Mouse (Mus musculus) forebrain, postnatal 0 days (tissue): ENCODE measurements around the gene Thap11. TPM values are rescaled to one million over a fixed set of nuclear protein-coding genes. Genes with fewer than 3 reads are reported as not detected.

Source experiments
- ATAC-seq: fragments of 200-750 bp; cut with Nextera tagmentation; 2 replicates; pipeline ENCODE4 v1.8.0; 2017; ENCODE audit warnings: mild to moderate bottlenecking, moderate library complexity
- DNase-seq: peaks from one replicate; pipeline ENCODE4 v3.0.0-alpha.2; 2015
- H3K27ac ChIP-seq: fragments of 300-500 bp; sonication (generic); 2 replicates; pipeline ENCODE4 v1.5.1; 2014; ENCODE audit warnings: low read depth, mild to moderate bottlenecking, antibody characterized with exemption, low read length, moderate library complexity, mixed read lengths
- H3K27me3 ChIP-seq: fragments of 300-500 bp; sonication (generic); 2 replicates; pipeline ENCODE4 v1.6.1; 2014; ENCODE audit warnings: mild to moderate bottlenecking, low read length, mixed read lengths; ENCODE audit not compliant: insufficient read depth
- H3K36me3 ChIP-seq: fragments of 300-500 bp; sonication (generic); 2 replicates; pipeline ENCODE4 v1.6.1; 2014; ENCODE audit warnings: mild to moderate bottlenecking, moderate library complexity; ENCODE audit not compliant: insufficient read depth
- H3K4me1 ChIP-seq: fragments of 300-500 bp; sonication (generic); 2 replicates; pipeline ENCODE4 v1.6.1; 2014; ENCODE audit warnings: antibody characterized with exemption; ENCODE audit not compliant: insufficient read depth
- H3K4me2 ChIP-seq: fragments of 300-500 bp; sonication (generic); 2 replicates; pipeline ENCODE4 v1.6.1; 2014; ENCODE audit warnings: low read depth, mild to moderate bottlenecking, moderate library complexity
- H3K4me3 ChIP-seq: fragments of 300-500 bp; sonication (generic); 2 replicates; pipeline ENCODE4 v1.5.1; 2014; ENCODE audit warnings: low read depth, low read length, mixed read lengths
- H3K9ac ChIP-seq: fragments of 300-500 bp; sonication (generic); 2 replicates; pipeline ENCODE4 v1.6.1; 2014; ENCODE audit warnings: mild to moderate bottlenecking
- H3K9me3 ChIP-seq: fragments of 300-500 bp; sonication (generic); 2 replicates; pipeline ENCODE4 v1.6.1; 2016; ENCODE audit warnings: low read length
- CTCF ChIP-seq: sonication (generic); IDR thresholded peaks from 2 replicates; pipeline ENCODE4 v1.5.1; 2016; ENCODE audit warnings: antibody characterized with exemption, control low read depth, low read depth
- WGBS: fragments of 180-500 bp; shearing (Covaris S2); extraction: QIAGEN DNeasy Blood & Tissue Kit; methylation state at CpG from one replicate; pipeline ENCODE4 v1.1.7; 2014; 5-methylcytosine and 5-hydroxymethylcytosine counted together
- polyA plus RNA-seq: library from polyadenylated mRNA; unstranded; fragments of >200 nt; fragmentation: Nextera tagmentation; extraction: Ambion mirVana; gene quantifications from 2 replicates; pipeline ENCODE4 v1.2.1, GENCODE M21; 2015
- total RNA-seq: library from RNA; depleted of rRNA; stranded (reverse); fragments of >200 nt; gene quantifications from 2 replicates; pipeline ENCODE4 v1.2.3, GENCODE M21; 2014

Gene Thap11
- total and polyA plus RNA-seq, 2 experiments from 2014 or later, result 48.6 to 60.4 TPM

DNA sequence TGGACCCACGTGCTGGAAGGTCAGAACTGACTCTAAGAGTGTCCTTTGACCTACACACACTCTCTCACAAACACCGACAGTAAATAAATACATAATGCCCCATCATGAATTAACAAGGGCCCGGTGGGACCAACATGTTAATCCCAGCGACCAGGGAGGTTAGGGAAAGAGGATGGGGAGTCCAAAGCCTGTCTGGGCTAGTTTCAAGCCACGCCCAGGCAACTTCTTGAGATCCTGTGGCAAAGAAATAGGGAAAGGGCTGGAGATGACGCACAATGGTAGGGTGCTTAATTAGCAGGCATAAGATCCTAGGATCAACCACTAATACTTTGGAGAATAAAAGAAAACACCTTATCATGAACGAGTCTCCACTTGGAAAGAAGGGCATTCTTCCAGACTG, 4.3 kb upstream of the Thap11 start:
- no peak for ATAC-seq
- Histone ChIP-seq H3K4me3 (no peak overlapping the region), H3K36me3 (peaks cover 35% of the 10 kb centered on the region), H3K9ac (no peak overlapping the region), H3K27ac (no peak overlapping the region), H3K9me3 (no peaks in the 10 kb centered on the region), H3K27me3 (no peaks in the 10 kb centered on the region), H3K4me1 (peaks cover 4% of the 10 kb centered on the region; the same call in 1 of the 2 replicates), H3K4me2 (peak overlapping the region; percentile 10; the same call in 1 of the 2 replicates)
- no peak for DNase-seq
- no peak for TF ChIP-seq CTCF
- WGBS, result 76% methylated on average over 7 of the region's 7 CpGs

DNA sequence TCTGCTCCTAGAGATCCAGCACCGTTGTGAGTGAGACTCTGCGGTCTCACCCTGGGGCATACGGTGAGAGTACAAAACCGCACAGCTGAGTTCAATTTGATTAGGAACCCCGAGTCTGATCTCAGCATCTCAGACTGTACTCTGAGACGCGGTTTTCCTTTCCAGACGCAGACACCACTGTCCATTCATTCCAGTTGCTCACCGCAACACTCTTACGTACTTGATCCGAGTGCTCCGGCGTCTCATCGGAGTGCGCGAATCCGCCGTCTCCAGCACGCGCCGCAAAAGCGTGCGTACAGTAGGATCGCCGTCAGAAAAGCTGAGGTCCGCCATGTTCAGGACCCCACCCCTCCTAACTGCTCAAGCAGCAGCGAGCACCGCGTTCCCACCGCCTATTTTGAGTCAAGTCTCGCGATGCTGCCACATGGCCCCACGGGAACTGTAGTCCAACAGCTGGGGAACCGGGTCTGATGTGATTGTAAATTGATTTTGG, 3.2 kb upstream of the Thap11 start:
- peak overlapping the region; percentile 75 for H3K4me3 ChIP-seq
- no peaks in the 10 kb centered on the region for H3K27me3 ChIP-seq
- H3K9me3 ChIP-seq, result no peaks in the 10 kb centered on the region
- no peak for TF ChIP-seq CTCF
- peak overlapping the region; percentile 66 for H3K9ac ChIP-seq
- WGBS, result under 1% methylated on average over 34 of the region's 34 CpGs
- H3K4me1 ChIP-seq, result peaks cover 13% of the 10 kb centered on the region; the same call in 1 of the 2 replicates
- DNase-seq, result peak; percentile 95
- H3K4me2 ChIP-seq, result peak overlapping the region; percentile 68
- ATAC-seq, result peak; percentile 90
- peaks cover 24% of the 10 kb centered on the region for H3K36me3 ChIP-seq
- H3K27ac ChIP-seq, result peak overlapping the region; percentile 81

DNA sequence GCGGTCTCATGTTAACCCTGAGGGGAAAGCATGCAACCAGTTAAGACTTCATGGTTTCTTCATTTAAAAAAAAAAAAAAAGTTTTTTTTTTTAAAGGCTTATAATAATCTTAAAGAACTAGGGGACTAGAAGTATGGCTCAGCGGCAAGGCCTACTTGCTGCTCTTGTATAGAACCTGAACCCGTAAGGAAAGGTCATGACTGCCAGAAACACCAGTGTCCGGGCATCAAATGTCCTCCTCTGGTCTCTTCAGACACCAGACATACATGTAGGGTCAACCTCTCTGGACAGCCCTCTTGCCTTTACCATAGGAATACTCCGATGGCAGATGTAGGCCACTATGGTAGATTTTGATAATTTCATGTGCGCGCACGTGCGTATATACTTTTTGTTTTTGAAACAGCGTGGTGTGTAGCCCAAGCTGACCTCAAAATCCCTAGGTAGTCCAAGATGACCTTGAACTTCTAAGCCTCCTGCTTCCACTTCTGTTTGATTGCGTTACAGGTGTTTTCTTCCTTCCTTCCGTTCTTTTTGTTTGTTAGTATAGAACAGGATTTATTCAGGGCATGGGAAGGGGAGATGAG, 2.7 kb upstream of the Thap11 start:
- 82% methylated on average over 12 of the region's 12 CpGs for WGBS
- DNase-seq, result no peak
- H3K27ac ChIP-seq, result no peak overlapping the region

DNA sequence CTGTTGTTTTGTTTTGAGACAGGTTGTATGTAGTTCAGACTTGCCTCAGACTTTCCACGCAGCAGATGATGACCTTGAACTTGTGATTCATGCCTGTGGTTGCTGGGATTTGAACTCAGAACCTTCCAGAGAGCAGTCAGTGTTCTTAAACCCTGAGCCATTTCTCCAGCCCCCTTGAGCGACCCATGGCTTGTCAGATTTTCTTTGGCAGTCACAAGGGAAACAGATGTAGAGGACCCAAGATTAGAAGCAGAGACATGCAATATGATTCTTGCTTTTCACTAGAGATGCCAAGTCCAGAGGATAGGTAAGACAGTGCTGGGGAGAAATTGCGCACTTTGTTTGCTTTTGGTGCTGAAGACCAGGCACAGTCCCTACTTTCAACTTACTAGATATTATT, 1.8 kb upstream of the Thap11 start, which contains the start of gene Cenpt:
Gene Cenpt (minus strand): TSS at position 101 of the 400 bp plus-strand sequence.
- Histone ChIP-seq H3K27me3 (no peaks in the 10 kb centered on the region), H3K9me3 (no peaks in the 10 kb centered on the region), H3K4me3 (no peak within 1 kb of the TSS), H3K4me2 (no peak within 1 kb of the TSS), H3K9ac (no peak within 1 kb of the TSS), H3K4me1 (peaks cover 21% of the 10 kb centered on the region; the same call in 1 of the 2 replicates), H3K27ac (no peak within 1 kb of the TSS), H3K36me3 (peaks cover 12% of the 10 kb centered on the region)
- no peak for TF ChIP-seq CTCF
- WGBS, result 94% methylated on average over 3 of the region's 3 CpGs
- no peak for DNase-seq
- ATAC-seq, result no peak

More for the DNA sequence above, 2.7 kb upstream of the Thap11 start:
- TF ChIP-seq CTCF, result no peak
- H3K9ac ChIP-seq, result no peak overlapping the region
- H3K4me3 ChIP-seq, result 0 out of 2 replicates have a peak overlapping the region, but pooled peaks have one; percentile 75
- no peaks in the 10 kb centered on the region for H3K27me3 ChIP-seq
- peaks cover 19% of the 10 kb centered on the region for H3K36me3 ChIP-seq
- ATAC-seq, result no peak
- H3K4me1 ChIP-seq, result peaks cover 16% of the 10 kb centered on the region; the same call in 1 of the 2 replicates
- H3K9me3 ChIP-seq, result no peaks in the 10 kb centered on the region
- H3K4me2 ChIP-seq, result no peak overlapping the region

DNA sequence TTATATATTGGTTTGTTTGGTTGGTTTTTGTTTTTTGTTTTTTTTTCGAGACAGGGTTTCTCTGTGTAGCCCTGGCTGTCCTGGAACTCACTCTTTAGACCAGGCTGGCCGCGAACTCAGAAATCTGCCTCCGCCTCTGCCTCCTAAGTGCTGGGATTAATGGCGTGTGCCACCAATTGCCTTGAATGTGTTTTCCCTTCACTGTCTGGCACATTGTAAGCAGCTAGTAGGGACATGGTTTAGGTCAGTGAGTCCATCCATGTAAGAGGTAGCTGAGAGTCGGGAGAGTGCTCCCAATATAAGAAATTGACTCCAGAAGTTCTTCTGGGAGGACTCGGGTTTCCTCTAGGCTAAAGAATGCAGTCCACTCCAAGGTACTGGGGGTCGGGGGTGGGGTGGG, 629 bp upstream of the Thap11 start:
- no peak for DNase-seq
- H3K4me2 ChIP-seq, result peak overlapping the region; percentile 29; the same call in 1 of the 2 replicates
- peak overlapping the region; percentile 61; the same call in 1 of the 2 replicates for H3K9ac ChIP-seq
- 30% methylated on average over 8 of the region's 8 CpGs for WGBS
- no peaks in the 10 kb centered on the region for H3K27me3 ChIP-seq
- ATAC-seq, result no peak
- H3K9me3 ChIP-seq, result no peaks in the 10 kb centered on the region
- no peak for TF ChIP-seq CTCF
- peaks cover under 1% of the 10 kb centered on the region for H3K36me3 ChIP-seq
- H3K4me1 ChIP-seq, result peaks cover 21% of the 10 kb centered on the region; the same call in 1 of the 2 replicates
- H3K4me3 ChIP-seq, result peak overlapping the region; percentile 83
- H3K27ac ChIP-seq, result no peak overlapping the region

DNA sequence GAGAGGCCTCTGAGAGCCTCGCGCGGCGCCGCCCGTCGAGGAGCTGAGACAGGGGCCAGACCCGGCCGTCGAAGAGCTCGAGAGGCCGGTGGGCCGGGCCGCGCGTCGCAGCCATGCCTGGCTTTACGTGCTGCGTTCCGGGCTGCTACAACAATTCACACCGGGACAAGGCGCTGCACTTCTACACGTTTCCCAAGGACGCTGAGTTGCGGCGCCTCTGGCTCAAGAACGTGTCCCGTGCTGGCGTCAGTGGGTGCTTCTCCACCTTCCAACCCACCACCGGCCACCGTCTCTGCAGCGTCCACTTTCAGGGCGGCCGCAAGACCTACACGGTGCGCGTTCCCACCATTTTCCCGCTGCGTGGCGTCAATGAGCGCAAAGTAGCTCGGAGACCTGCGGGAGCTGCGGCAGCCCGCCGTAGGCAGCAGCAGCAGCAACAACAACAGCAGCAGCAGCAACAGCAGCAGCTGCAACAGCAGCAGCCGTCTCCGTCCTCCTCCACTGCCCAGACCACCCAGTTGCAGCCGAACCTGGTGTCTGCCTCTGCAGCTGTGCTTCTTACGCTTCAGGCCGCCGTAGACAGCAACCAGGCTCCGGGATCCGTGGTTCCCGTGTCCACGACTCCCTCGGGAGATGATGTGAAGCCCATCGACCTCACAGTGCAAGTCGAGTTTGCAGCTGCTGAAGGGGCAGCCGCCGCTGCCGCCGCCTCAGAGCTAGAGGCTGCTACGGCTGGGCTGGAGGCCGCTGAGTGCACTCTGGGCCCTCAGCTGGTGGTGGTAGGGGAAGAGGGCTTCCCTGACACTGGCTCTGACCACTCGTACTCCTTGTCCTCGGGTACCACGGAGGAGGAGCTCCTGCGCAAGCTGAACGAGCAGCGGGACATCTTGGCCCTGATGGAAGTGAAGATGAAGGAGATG, 576 bp downstream of the Thap11 start:
- Histone ChIP-seq H3K4me1 (peaks cover 20% of the 10 kb centered on the region; the same call in 1 of the 2 replicates), H3K9ac (peak overlapping the region; percentile 61), H3K9me3 (no peaks in the 10 kb centered on the region), H3K4me3 (peak overlapping the region; percentile 83), H3K27me3 (no peaks in the 10 kb centered on the region), H3K36me3 (no peaks in the 10 kb centered on the region), H3K27ac (peak overlapping the region; percentile 85), H3K4me2 (peak overlapping the region; percentile 92)
- ATAC-seq (peak; percentile 28), DNase-seq (no peak)
- WGBS, result 3% methylated on average over 71 of the region's 71 CpGs
- peak; percentile 14; the same call in 1 of the 2 replicates for TF ChIP-seq CTCF
